Mouse (Mus musculus) cerebellum, adult 18-20 months (tissue): ENCODE measurements around the gene Lpcat2.
"Not testable (repeated sequence)": the region's sequence is repeated elsewhere in the genome, so short reads cannot be mapped to it uniquely, and the experiment has no call there.

Experiments
- DNase-seq, 2 experiments: peaks; one replicate each; pipeline ENCODE4 v3.0.0; 2021

The Lpcat2 gene

GRCm38 (mm10) chr8:92854673-92855072, 466 bp upstream of the Lpcat2 start:
- DNase-seq, result no peak

GRCm38 (mm10) chr8:92856273-92856986, 1.3 kb downstream of the Lpcat2 start:
- DNase-seq, result no peak

- no peak for DNase-seq
Observed at GRCm38 (mm10) chr8:92858475-92859182, 3.5 kb downstream of the Lpcat2 start.

DNA sequence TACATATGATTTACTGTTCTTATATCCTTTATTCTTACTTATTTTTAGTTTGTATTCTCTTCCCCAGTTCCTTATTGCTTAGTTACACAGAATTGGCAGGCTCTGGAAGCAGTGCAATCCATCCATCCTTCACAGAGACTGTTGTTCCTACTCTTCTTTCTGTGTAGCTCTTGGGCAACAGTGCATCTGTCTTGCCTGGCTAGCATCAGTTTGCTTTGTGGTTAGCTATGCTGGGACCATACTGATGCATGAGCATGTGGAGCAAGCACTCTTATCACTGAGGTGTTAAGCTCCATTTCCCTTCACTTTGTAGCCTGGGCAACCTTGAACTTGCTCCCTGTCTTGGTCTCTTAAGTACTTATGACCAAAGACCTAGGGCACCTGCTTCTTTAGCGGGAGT, 6.8 kb downstream of the Lpcat2 start:
- DNase-seq, result no peak

DNA sequence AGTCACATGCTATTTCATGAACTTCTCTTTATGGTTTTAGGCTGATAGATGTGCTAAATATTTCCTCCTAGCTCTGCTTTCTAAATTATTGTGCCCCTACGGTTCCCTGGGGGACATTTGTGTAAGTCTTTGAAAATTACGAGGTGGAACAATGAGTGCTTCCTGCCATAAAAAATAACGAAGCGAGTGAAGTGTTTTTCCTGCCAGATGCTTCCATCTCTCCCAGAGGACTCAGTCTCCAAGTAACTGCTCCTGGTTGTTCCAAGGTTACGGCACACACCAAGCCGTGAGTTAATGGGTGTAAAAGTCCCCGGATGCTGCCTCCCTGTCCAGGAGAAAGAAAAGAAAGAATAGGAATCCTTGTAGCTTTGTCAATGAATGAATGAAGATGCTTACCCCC, 15.1 kb downstream of the Lpcat2 start:
- no peak for DNase-seq

DNA sequence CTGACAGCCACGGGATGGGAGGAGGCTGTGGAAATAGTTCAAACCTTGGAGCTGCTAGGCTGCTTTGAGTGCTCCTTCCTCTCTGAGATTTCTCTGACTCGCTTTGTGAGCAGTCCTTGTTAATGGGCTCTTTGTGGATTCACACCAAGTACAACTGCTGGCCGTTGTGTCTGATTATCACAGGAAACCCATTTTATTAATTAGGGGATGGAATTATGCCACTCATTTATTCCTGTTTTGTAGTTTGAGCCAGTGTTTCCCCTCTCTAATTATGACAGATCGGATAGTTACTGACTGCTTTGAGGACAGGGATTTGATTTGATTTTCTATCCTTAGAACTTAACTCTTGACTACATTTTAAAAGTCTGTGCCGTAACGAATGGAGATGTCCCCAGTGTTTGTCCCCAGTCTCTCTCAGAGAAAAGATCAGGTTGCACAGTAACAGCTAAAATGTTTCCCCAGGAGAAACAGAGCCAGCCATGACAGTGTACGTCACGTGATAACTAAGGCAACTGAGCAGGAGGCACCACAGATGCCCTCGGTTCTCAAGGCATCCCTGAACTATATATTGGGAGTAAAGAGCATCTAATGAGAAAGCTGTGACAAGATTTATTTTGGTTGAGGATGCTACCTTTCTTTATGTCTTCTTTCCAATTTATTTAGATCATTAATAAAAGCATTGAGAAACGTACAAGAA, 17.1 kb downstream of the Lpcat2 start:
- DNase-seq, result no peak

GRCm38 (mm10) chr8:92875795-92876194, 20.7 kb downstream of the Lpcat2 start:
- no peak for DNase-seq

GRCm38 (mm10) chr8:92881247-92881646, 26.1 kb downstream of the Lpcat2 start:
- no peak for DNase-seq

- DNase-seq, result no peak
Observed at GRCm38 (mm10) chr8:92883771-92884170, 28.6 kb downstream of the Lpcat2 start.

- not testable (repeated sequence) for DNase-seq
Observed at GRCm38 (mm10) chr8:92892216-92892615, 37.1 kb downstream of the Lpcat2 start.

DNA sequence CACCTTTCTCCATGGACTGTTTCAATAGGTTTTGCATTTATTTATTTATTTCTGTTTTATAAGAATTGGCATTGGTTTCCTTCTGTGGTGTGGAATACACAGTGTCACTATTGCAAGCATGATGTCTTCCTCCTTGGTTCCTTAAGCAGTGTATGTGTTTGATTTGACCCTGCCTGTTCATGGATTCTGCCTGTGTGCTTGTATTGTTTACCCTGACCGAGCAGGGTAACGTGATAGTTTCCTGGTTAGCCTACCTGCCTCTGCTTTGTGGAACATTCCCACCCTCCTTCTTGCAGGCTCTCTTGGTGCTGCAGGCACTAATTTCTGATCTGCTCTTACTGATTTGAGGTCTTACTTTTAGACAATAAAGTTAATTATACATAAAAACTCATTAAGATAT, 38.7 kb downstream of the Lpcat2 start:
- no peak for DNase-seq

- no peak for DNase-seq
Observed at GRCm38 (mm10) chr8:92895053-92895452, 39.9 kb downstream of the Lpcat2 start.

DNA sequence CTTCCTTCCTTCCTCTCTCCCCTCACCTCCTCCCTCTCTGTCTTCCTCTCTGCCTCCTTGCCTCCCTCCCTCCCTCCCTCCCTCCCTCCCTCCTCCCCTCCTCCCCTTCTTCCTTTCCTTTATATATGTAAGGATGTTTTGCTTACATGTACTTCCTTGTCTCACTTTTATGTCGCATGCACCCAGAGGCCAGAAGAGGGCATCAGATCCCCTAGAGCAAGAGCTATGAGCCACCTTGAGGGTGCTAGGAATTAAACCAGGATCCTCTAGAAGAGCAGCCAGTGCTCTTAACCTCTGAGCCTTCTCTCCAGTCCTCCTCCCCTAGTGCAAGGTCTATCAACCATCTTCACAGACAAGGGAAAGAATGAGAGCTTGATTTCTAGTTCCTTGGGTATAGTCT, 40.9 kb downstream of the Lpcat2 start:
- DNase-seq, result no peak

- DNase-seq, result no peak
Observed at GRCm38 (mm10) chr8:92896611-92897010, 41.5 kb downstream of the Lpcat2 start.

DNA sequence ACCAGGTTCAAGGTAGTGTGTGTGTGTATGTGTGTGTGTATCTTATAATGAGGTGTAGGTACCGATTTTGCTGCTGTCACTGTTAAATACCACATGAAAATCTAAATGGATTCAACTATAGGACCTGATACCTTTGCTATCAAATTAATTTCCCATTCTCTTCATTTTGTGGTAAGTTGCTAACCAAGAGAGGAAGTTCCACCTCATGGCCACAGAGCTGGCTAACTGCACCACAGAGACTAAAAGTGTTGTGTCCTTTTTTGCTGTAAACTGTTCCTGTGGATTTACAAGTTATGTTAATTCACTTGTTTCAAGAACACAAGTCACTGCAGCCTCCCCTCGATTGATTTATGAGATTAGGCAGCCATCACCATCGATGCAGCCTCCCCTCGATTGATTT, 42.7 kb downstream of the Lpcat2 start:
- DNase-seq, result no peak

DNA sequence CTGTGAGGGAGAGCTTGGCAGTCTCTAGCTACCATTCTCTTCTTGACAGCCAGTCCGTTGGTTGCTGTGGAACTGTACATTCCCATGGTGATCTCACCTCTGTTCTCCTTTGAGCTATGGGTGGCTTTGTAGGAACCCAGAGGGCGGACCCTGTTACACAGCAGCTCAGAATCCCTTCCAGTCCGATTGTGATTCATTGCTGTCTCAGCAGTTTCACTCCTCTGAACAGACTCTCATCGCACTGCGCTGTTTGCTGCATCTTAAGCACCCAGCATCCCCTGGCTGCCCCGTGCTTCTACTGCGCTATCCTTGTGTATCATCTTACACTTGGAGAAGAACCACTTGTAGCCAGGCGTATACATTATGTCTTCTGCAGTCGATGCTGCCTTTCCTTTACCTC, 44.5 kb downstream of the Lpcat2 start:
- no peak for DNase-seq

DNA sequence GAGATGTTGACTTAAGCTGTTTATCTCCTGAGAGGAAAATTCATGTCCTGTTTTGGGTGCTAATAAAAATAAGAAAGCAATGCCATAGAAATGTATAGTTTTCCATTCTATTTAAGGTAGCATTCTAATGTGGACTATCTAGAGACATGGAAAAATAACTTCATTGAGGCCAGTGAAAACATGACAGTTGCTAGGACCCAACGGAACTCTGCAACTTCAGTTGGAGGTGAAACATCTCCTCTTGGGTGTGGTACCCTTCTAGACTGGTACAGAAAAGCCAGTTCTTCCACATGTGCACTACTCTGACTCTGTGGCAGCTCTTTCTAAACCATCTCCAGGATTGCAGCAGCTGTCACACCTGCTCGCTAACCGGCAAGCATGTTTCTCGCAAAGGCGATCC, 46.0 kb downstream of the Lpcat2 start, which contains the start of gene Capns2:
Capns2 (plus strand) TSS at position 301 of the 400 bp plus-strand sequence.
- DNase-seq, result no peak

- no peak for DNase-seq
Observed at GRCm38 (mm10) chr8:92902981-92903380, 47.8 kb downstream of the Lpcat2 start.

- DNase-seq, result no peak
Observed at GRCm38 (mm10) chr8:92903488-92904135, 48.5 kb downstream of the Lpcat2 start.

DNA sequence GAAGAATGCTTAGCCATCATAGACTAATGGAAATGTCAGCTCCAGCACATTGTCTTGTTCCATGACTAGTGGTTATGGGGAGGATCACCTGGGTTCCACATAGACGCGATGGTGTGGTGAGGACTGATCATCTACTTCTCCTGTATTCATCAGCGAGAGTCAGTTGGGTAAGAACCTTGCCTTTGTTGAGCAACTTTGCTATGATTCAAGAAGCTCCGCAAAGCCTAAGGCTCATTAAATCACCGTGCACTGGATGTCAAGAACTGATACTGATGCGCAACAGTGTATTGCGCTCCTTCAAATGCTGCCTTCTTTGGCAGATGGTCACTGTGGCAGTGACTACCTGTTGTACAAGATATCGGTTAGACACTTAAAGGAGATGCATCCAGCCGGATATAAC, 51.4 kb downstream of the Lpcat2 start:
- no peak for DNase-seq

- no peak for DNase-seq
Observed at GRCm38 (mm10) chr8:92908448-92908847, 53.3 kb downstream of the Lpcat2 start.

DNA sequence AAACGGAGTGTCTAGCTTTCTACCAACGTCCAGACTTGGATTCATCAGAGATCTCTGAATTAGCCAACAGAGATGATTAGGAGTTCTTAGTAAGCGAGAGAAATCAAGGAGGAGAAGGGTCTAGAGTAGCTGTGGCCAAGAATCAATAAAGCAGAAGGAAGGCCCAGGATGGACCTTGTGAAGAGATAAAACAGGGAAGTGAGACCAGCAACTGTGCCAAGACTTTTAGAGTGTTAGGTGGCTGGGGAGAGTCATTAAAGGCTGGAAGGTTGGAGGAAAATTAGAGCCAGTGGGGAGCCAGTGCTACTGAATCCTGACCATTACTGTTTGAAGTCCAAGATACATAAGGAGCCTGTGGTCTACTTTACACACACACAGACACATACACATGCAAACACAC, 56.3 kb downstream of the Lpcat2 start:
- DNase-seq, result no peak

DNA sequence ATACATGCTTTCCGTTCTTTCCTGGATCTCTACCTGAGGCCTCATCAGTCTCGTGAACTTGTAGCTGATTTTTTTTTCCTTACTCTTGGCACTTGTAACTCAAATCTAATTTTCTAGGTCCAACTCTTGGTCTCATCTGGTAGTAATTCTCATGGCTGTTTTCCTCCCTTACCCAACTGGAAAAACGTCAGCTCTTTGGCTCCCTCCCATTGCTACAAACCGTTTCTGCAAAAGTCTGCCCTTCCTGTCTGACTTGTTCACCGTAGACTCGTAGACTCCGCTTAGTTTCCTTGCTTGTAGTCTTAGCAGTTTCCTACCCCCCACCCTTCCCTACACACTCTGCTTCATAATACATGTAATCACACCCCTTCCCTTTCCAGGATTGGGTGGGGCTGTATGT, 58.3 kb downstream of the Lpcat2 start:
- no peak for DNase-seq
